Mouse (Mus musculus): Measurements from ENCODE around the gene Trip12.

- TF ChIP-seq CTCF (IDR thresholded peaks at IDR 0.05; ENCODE audit: low read depth, low read length) (no peak), POLR2A (IDR thresholded peaks at IDR 0.05; ENCODE audit: borderline replicate concordance, low read depth, low read length) (no peak)
These were observed 45.0 kb downstream of the Trip12 start for GRCm38 (mm10) chr1:84795335-84795734.

Data from bone marrow macrophage, adult 2 months (primary cell).